Mouse (Mus musculus) heart, embryonic 15.5 days (tissue): ENCODE measurements at regions not wholly inside any gene's neighbourhood (a gene's known extent, or its start where the extent isn't known, plus 50 kb on each side); places are given as distances from the start of the nearest gene placed in this dataset.

ENCODE experiments used
- ATAC-seq: fragments of 200-750 bp; cut with Nextera tagmentation; replicated peaks from 2 replicates; pipeline ENCODE4 v1.8.0; 2017; ENCODE audit warnings: low read depth, moderate TSS enrichment; ENCODE audit not compliant: insufficient number of reproducible peaks, insufficient read depth, low FRiP score
- H3K27ac ChIP-seq: fragments of 300-500 bp; sonication (generic); 2 replicates; pipeline ENCODE4 v1.5.1; 2015; ENCODE audit warnings: mild to moderate bottlenecking, inconsistent platforms
- H3K27me3 ChIP-seq: fragments of 300-500 bp; sonication (generic); 2 replicates; pipeline ENCODE4 v1.6.1; 2015; ENCODE audit warnings: inconsistent platforms
- H3K36me3 ChIP-seq: fragments of 300-500 bp; sonication (generic); 2 replicates; pipeline ENCODE4 v1.6.1; 2015; ENCODE audit warnings: mild to moderate bottlenecking, inconsistent platforms
- H3K4me1 ChIP-seq: fragments of 300-500 bp; sonication (generic); replicated peaks from 2 replicates; pipeline ENCODE4 v1.6.1; 2015; ENCODE audit warnings: inconsistent platforms
- H3K4me2 ChIP-seq: fragments of 300-500 bp; sonication (generic); 2 replicates; pipeline ENCODE4 v1.6.1; 2015; ENCODE audit warnings: inconsistent platforms, mild to moderate bottlenecking, moderate library complexity
- H3K4me3 ChIP-seq: fragments of 300-500 bp; sonication (generic); 2 replicates; pipeline ENCODE4 v1.5.1; 2015; ENCODE audit warnings: mild to moderate bottlenecking, inconsistent platforms
- H3K9ac ChIP-seq: fragments of 300-500 bp; sonication (generic); 2 replicates; pipeline ENCODE4 v1.6.1; 2015; ENCODE audit warnings: mild to moderate bottlenecking, inconsistent platforms
- H3K9me3 ChIP-seq: fragments of 300-500 bp; sonication (generic); replicated peaks from 2 replicates; pipeline ENCODE4 v1.6.1; 2016; ENCODE audit warnings: inconsistent platforms
- WGBS: fragments of 180-500 bp; shearing (Covaris S2); methylation state at CpG from one replicate; pipeline ENCODE4 v1.1.7; 2015; ENCODE audit warnings: mixed read lengths; 5-methylcytosine and 5-hydroxymethylcytosine counted together

DNA sequence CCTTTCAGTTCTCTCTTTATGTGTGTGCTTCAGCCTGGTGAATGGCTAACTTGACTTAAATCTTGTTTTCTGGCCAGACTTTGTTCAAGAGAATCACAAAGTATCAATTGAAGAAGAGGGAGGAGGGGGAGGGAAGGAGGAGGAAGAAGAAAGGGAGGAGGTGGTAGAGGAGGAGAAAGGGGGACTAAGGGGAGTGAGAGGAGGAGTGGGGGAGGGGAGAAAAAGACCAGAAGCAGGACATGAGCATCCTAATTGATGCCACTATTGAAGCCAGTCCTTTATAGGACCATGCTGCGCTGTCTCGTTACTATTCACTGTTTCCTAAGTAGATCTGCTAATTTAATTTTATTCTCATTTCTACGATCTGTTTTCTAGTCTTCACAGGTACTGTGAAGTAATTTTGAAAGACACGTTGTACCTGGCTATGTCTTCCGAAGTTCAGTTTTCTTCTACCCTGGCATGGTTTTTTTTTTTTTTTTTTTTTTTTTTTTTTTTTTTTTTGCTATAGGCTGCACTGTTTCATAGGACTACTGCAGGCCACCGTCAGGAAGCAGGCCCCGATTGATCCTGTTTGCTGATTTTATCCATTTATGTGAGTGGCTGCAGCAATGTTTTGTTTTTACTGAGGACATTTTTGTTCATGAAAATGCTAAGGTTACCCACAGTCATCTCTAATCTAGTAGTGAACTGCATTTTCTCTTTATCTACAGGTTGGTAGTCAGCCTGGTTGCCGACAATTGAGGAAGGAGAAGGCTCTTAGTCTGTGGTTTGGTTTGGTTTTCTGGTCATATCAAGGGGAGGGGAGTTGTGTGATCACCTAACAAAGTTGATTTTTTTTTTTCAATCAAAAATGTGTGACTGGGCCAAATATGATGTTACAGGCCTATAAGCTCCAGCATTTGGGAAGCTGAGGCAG lies 184.1 kb upstream of the Meis1 start:
- H3K4me3 ChIP-seq, result no peak overlapping the region
- no peak overlapping the region for H3K4me2 ChIP-seq
- H3K27me3 ChIP-seq, result no peaks in the 10 kb centered on the region
- H3K36me3 ChIP-seq, result no peaks in the 10 kb centered on the region
- no peaks in the 10 kb centered on the region for H3K9me3 ChIP-seq
- no peak overlapping the region for H3K9ac ChIP-seq
- peaks cover 9% of the 10 kb centered on the region; the same call in 1 of the 2 replicates for H3K4me1 ChIP-seq
- 84% methylated on average over 8 of the region's 8 CpGs for whole genome bisulfite sequencing
- no peak overlapping the region for H3K27ac ChIP-seq
- no peak for ATAC-seq

DNA sequence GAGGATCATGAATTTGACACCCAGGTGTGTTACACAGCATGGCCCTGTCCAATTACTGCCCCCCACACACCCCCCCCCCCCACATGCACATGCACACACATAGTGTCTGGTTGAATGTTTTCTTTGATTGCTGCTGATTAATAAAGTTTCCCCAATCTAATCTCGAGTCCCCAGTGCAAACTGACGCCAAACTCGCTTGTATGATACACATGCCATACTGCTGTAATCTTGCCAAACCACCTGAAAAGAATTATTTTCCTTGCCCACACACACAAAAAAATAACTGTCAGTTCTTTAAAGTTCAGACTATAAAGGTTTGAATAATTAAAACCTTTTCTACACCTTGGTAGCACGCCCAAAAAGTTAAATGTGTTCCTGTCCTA lies 184.7 kb upstream of the Meis1 start:
- WGBS, result 74% methylated on average over 4 of the region's 4 CpGs
- no peak overlapping the region for H3K4me2 ChIP-seq
- no peaks in the 10 kb centered on the region for H3K27me3 ChIP-seq
- H3K36me3 ChIP-seq, result no peaks in the 10 kb centered on the region
- peaks cover 9% of the 10 kb centered on the region; the same call in 1 of the 2 replicates for H3K4me1 ChIP-seq
- ATAC-seq, result no peak
- no peak overlapping the region for H3K27ac ChIP-seq
- no peak overlapping the region for H3K4me3 ChIP-seq
- H3K9me3 ChIP-seq, result no peaks in the 10 kb centered on the region
- no peak overlapping the region for H3K9ac ChIP-seq

DNA sequence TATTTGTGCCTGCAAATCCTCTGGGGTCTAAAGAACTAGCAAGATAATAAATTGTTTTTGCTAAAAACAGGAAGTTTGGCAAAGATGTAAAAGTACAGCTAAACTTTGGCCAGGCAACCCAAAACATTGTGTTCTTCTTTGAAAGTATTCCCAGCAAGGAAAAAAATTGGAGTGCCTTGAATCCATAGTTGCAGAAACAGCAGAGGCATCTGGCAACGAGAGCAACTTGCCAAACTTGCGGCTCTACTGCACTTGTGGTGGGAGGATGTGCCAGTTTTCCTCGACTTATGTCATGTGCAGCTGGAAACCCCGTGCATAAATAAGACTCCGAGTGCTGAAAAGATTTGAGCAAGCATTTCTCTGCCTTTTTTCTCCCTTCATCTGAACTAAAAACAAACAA lies 185.2 kb upstream of the Meis1 start:
- Histone ChIP-seq H3K9ac (no peak overlapping the region), H3K9me3 (no peaks in the 10 kb centered on the region), H3K4me3 (no peak overlapping the region), H3K27ac (no peak overlapping the region), H3K36me3 (no peaks in the 10 kb centered on the region), H3K27me3 (no peaks in the 10 kb centered on the region), H3K4me1 (peaks cover 9% of the 10 kb centered on the region; the same call in 1 of the 2 replicates), H3K4me2 (no peak overlapping the region)
- WGBS, result 54% methylated on average over 5 of the region's 5 CpGs
- ATAC-seq, result no peak

DNA sequence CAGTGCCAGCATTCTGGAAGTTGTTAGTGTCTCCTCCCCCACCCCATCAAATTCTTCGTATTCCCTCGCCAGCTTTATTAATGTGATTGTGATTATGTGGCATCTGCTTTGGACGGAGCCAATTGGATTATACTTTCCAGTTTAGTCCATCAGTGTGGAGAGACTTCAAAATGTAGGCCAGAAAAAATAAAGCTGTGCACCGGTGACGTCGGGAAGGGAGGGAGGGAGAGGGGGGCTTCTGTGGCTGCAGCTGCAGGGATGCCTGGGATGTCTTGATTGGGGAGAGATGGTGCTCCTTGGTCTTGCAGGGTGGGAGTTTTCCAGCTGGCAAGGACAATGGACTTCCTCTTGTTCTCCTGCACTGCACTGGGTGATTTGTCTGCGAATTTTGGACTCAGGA lies 185.7 kb upstream of the Meis1 start:
- Histone ChIP-seq H3K27me3 (no peaks in the 10 kb centered on the region), H3K9ac (no peak overlapping the region), H3K4me1 (peaks cover 9% of the 10 kb centered on the region; the same call in 1 of the 2 replicates), H3K36me3 (no peaks in the 10 kb centered on the region), H3K27ac (peak overlapping the region; percentile 18; the same call in 1 of the 2 replicates), H3K9me3 (no peaks in the 10 kb centered on the region), H3K4me2 (0 out of 2 replicates have a peak overlapping the region, but pooled peaks have one; percentile 3), H3K4me3 (no peak overlapping the region)
- WGBS, result 47% methylated on average over 7 of the region's 7 CpGs
- 0 out of 2 replicates have a peak, but pooled peaks have one; percentile 18 for ATAC-seq

DNA sequence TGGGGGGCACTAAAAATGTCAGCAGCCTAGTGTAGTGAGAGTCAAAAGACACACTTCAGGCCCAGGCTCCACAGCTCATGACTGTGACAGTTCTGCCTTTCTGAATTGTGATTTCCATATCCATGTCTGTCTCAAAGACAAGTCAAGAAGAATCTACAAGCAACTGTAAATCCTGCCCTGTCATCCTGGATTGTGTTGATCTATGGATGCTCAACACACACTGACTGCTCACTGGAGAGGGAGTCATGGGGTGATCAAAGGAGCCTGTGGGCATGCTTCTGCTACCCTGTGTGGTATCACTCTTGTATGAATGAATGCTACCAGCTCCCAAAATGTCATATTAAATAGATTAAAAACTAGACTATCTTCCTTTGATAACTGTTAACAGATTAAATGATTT lies 186.4 kb upstream of the Meis1 start:
- Histone ChIP-seq H3K27ac (no peak overlapping the region), H3K4me2 (no peak overlapping the region), H3K36me3 (no peaks in the 10 kb centered on the region), H3K4me1 (peaks cover 9% of the 10 kb centered on the region; the same call in 1 of the 2 replicates), H3K9ac (no peak overlapping the region), H3K27me3 (no peaks in the 10 kb centered on the region), H3K4me3 (no peak overlapping the region), H3K9me3 (no peaks in the 10 kb centered on the region)
- no peak for ATAC-seq

DNA sequence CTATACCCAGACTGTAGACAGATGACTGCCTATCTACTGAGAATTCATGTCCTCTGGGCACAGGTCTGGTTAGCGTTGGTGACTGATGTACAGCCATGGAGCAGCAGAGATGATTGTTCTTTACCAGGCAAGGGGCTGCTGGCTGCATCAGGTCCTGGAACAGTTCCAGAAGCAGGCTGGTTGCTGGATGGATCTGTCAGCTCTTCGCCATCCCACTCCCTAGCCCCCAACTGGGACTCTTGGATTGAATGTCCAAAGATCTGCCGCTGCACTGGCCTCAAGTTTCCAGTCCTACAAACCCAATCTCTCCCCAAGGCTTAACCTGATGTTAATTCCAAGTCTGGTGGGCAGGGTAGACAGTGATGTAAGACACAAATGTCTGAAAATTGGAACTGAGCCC lies 200.7 kb upstream of the Meis1 start:
- Histone ChIP-seq H3K9me3 (no peaks in the 10 kb centered on the region), H3K27me3 (0 out of 2 replicates have a peak, but pooled peaks cover 3% of the 10 kb centered on the region), H3K9ac (no peak overlapping the region), H3K36me3 (no peaks in the 10 kb centered on the region), H3K4me1 (no peaks in the 10 kb centered on the region), H3K4me2 (no peak overlapping the region), H3K27ac (no peak overlapping the region), H3K4me3 (no peak overlapping the region)
- 57% methylated on average over 3 of the region's 3 CpGs for WGBS
- no peak for ATAC-seq

DNA sequence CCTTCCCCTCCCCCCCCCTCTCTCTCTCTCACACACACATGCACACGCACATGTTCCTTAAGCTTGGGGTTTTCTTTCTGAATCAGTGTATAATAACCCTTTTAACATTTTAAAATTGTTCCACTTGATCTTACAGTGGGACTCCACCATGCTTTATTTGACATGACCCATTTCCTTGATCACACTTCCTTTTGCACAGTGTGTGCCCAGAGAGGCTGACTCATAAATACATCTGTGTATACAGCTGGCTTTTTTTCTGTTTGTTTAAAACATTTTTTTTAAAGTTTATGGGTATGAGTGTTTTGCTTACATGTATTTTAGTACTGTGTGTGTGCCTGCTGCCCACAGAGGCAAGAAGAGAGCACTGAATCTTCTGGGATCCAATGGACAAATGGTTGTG lies 202.7 kb upstream of the Meis1 start:
- 0 out of 2 replicates have a peak, but pooled peaks cover 3% of the 10 kb centered on the region for H3K27me3 ChIP-seq
- H3K36me3 ChIP-seq, result no peaks in the 10 kb centered on the region
- H3K9me3 ChIP-seq, result no peaks in the 10 kb centered on the region
- WGBS, result 89% methylated on average over 1 of the region's 1 CpGs
- ATAC-seq, result no peak
- no peak overlapping the region for H3K27ac ChIP-seq
- H3K9ac ChIP-seq, result no peak overlapping the region
- no peak overlapping the region for H3K4me3 ChIP-seq
- H3K4me2 ChIP-seq, result no peak overlapping the region
- H3K4me1 ChIP-seq, result no peaks in the 10 kb centered on the region

DNA sequence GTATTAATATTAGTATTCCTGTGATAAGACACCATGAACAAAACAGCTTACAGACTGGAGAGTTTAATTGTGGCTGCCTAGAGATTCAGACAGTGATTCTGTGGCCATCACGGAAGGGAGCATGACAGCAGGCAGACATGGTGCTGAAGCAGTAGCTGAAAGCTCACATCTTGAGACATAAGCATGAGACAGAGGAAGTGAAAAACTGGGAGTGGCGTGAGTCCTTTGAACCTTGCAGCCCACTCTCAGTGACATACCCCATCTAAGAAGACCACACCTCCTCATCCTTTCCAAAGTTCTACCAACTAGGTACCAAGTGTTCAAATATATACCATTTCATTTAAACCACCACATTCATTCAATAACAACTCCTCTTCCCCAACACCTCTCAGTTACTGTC lies 208.0 kb upstream of the Meis1 start:
- Histone ChIP-seq H3K4me2 (no peak overlapping the region), H3K9ac (no peak overlapping the region), H3K4me3 (no peak overlapping the region), H3K36me3 (no peaks in the 10 kb centered on the region), H3K27ac (no peak overlapping the region), H3K4me1 (no peaks in the 10 kb centered on the region), H3K27me3 (0 out of 2 replicates have a peak, but pooled peaks cover 3% of the 10 kb centered on the region), H3K9me3 (no peaks in the 10 kb centered on the region)
- WGBS, result 73% methylated on average over 2 of the region's 2 CpGs
- no peak for ATAC-seq

DNA sequence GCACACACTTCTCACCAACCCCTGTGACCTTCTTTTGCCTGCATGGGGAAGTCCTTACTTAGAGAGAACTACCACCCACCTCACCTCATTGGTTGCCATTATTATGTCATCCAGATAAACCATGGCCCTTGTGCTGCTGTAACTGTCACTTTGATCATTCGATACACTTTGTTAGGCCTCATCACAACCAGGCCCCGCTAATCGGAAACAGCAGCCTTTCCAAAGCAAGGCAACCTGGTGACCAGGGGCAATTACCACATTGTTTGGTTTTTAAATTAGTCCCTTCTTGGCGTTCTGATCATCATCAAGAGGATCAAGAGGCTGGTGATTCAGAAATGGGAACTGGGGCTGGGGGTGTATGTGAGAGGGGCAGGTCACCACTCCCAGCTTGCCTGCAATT lies 208.9 kb upstream of the Meis1 start:
- Histone ChIP-seq H3K27ac (no peak overlapping the region), H3K4me2 (no peak overlapping the region), H3K4me3 (no peak overlapping the region), H3K9me3 (no peaks in the 10 kb centered on the region), H3K9ac (no peak overlapping the region), H3K27me3 (0 out of 2 replicates have a peak, but pooled peaks cover 3% of the 10 kb centered on the region), H3K4me1 (no peaks in the 10 kb centered on the region), H3K36me3 (no peaks in the 10 kb centered on the region)
- WGBS, result 67% methylated on average over 4 of the region's 4 CpGs
- ATAC-seq, result no peak

DNA sequence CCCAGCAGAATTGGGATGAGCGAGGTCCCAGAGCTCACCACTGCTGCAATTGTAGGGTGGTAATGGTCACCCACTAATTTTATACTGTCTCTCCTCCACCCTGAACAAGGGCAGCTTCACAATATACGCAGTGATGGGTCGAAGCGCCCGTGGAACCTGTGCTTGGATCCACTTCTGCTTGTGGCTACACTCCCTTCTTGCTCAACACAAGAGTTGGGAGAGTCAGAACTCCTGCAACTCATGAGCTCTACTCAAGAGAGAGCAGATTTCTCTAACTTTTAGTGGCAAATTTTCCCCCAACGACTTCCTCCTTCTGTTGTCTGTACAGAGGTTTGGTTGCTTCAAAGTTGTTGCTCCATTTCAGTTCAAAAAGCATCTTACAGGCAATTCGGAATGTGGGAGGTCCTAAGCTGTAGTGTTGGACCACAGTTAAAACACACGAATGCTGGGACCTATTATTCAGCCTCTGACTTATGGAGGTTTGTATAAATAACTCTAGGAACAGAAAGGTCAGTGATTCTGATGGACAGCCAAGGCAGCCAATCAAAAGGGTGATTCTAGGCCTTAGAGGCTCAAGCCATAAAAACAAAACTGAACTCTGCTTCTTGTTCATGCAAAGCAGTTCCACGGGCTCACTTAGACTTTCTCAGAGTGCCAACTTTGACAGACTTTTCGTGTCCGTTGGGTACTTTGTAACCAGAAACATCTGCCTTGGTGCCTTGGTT lies 227.8 kb upstream of the Meis1 start:
- Histone ChIP-seq H3K27me3 (0 out of 2 replicates have a peak, but pooled peaks cover 2% of the 10 kb centered on the region), H3K4me1 (no peaks in the 10 kb centered on the region), H3K27ac (no peak overlapping the region), H3K36me3 (no peaks in the 10 kb centered on the region), H3K4me3 (no peak overlapping the region), H3K9ac (no peak overlapping the region), H3K4me2 (no peak overlapping the region), H3K9me3 (no peaks in the 10 kb centered on the region)
- 86% methylated on average over 11 of the region's 11 CpGs for WGBS
- no peak for ATAC-seq

DNA sequence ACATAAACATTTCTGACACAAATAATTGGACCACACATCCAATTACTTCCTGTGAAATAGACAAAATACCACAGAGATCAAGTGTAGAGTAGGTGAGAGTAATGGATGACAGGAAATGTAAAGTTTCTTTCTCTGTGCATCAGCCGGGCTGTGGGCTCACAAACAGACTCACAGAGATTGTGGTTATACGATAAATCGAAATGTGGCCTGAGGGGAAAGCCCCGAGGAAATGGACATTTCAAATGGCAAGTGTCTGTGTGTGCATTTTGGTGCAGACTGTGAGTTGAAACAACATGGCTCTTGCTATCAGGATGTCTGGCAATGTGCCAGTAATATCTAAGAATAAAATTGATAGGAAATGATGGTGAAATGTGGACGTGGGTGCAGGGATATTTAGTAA lies 234.8 kb upstream of the Meis1 start:
- Histone ChIP-seq H3K9me3 (no peaks in the 10 kb centered on the region), H3K9ac (no peak overlapping the region), H3K4me1 (no peaks in the 10 kb centered on the region), H3K27me3 (no peaks in the 10 kb centered on the region), H3K4me3 (no peak overlapping the region), H3K27ac (no peak overlapping the region), H3K36me3 (no peaks in the 10 kb centered on the region), H3K4me2 (no peak overlapping the region)
- ATAC-seq, result no peak
- WGBS, result 61% methylated on average over 5 of the region's 5 CpGs
